Mouse (Mus musculus) bone marrow macrophage, adult 2 months (primary cell): ENCODE results near the gene Csrp1.

Experiments
- CTCF ChIP-seq: IDR thresholded peaks from 2 replicates; pipeline ENCODE4 v1.5.1; 2012; ENCODE audit warnings: low read depth, mild to moderate bottlenecking, low read length, moderate library complexity
- POLR2A ChIP-seq: IDR thresholded peaks from 2 replicates; pipeline ENCODE4 v1.6.1; 2012; ENCODE audit warnings: mild to moderate bottlenecking, low read depth, low read length, borderline replicate concordance

- TF ChIP-seq CTCF (no peak), POLR2A (no peak)
These were observed 9.5 kb downstream of the Csrp1 start for GRCm38 (mm10) chr1:135729367-135729713.
